Mouse (Mus musculus): ENCODE results near the gene Itgb3.

Itgb3 gene

GRCm38 (mm10) chr11:104622040-104622962 lies 14.5 kb downstream of the Itgb3 start:
- DNase-seq (ENCODE audit: low read depth, low spot score) = no peak

GRCm38 (mm10) chr11:104624791-104625391 lies 17.1 kb downstream of the Itgb3 start:
- DNase-seq (ENCODE audit: low read depth, low spot score) = peak; percentile 12

GRCm38 (mm10) chr11:104625453-104626402 lies 17.9 kb downstream of the Itgb3 start:
- peak; percentile 84 for DNase-seq (ENCODE audit: low read depth, low spot score)

- no peak for DNase-seq (ENCODE audit: low read depth, low spot score)
Measured at GRCm38 (mm10) chr11:104626635-104627034, 18.8 kb downstream of the Itgb3 start.

- DNase-seq (ENCODE audit: low read depth, low spot score) = no peak
Measured at GRCm38 (mm10) chr11:104627616-104628301, 20.0 kb downstream of the Itgb3 start.

GRCm38 (mm10) chr11:104628566-104628965 lies 20.8 kb downstream of the Itgb3 start:
- no peak for DNase-seq (ENCODE audit: low read depth, low spot score)

- no peak for DNase-seq (ENCODE audit: low read depth, low spot score)
Measured at GRCm38 (mm10) chr11:104630185-104630835, 22.5 kb downstream of the Itgb3 start.

- no peak for DNase-seq (ENCODE audit: low read depth, low spot score)
Measured at GRCm38 (mm10) chr11:104631306-104631705, 23.5 kb downstream of the Itgb3 start.

GRCm38 (mm10) chr11:104637010-104637409 lies 29.2 kb downstream of the Itgb3 start:
- DNase-seq (ENCODE audit: low read depth, low spot score) = no peak

- no peak for DNase-seq (ENCODE audit: low read depth, low spot score)
Measured at GRCm38 (mm10) chr11:104638006-104638405, 30.2 kb downstream of the Itgb3 start.

GRCm38 (mm10) chr11:104638906-104639305 lies 31.1 kb downstream of the Itgb3 start:
- no peak for DNase-seq (ENCODE audit: low read depth, low spot score)

- DNase-seq (ENCODE audit: low read depth, low spot score) = no peak
Measured at GRCm38 (mm10) chr11:104639634-104640033, 31.8 kb downstream of the Itgb3 start.

GRCm38 (mm10) chr11:104640894-104641293 lies 33.1 kb downstream of the Itgb3 start:
- no peak for DNase-seq (ENCODE audit: low read depth, low spot score)

GRCm38 (mm10) chr11:104643236-104643635 lies 35.4 kb downstream of the Itgb3 start:
- DNase-seq (ENCODE audit: low read depth, low spot score) = no peak

- no peak for DNase-seq (ENCODE audit: low read depth, low spot score)
Measured at GRCm38 (mm10) chr11:104645402-104645801, 37.6 kb downstream of the Itgb3 start.

- DNase-seq (ENCODE audit: low read depth, low spot score) = peak; percentile 65
Measured at GRCm38 (mm10) chr11:104646173-104646572, 38.4 kb downstream of the Itgb3 start.

GRCm38 (mm10) chr11:104646611-104647010 lies 38.8 kb downstream of the Itgb3 start:
- DNase-seq (ENCODE audit: low read depth, low spot score) = no peak

- DNase-seq (ENCODE audit: low read depth, low spot score) = no peak
Measured at GRCm38 (mm10) chr11:104647188-104647867, 39.5 kb downstream of the Itgb3 start.

GRCm38 (mm10) chr11:104648571-104648970 lies 40.8 kb downstream of the Itgb3 start:
- peak; percentile 91 for DNase-seq (ENCODE audit: low read depth, low spot score)

- DNase-seq (ENCODE audit: low read depth, low spot score) = no peak
Measured at GRCm38 (mm10) chr11:104660599-104660998, 52.8 kb downstream of the Itgb3 start.

All from ZHBTc4 (cell line).